Mouse (Mus musculus) heart, postnatal 10 days (tissue): Measurements from ENCODE around the gene Ngef. TPM values are rescaled to one million over a fixed set of nuclear protein-coding genes. Genes with fewer than 3 reads are reported as not detected.

ENCODE experiments used
- DNase-seq, 2 experiments: peaks; one replicate each; pipeline ENCODE4 v3.0.0; 2021
- intact Hi-C: fragments of 180-260 bp; cut with DNase I; formaldehyde crosslinking; loops from one replicate; pipeline ENCODE4 v1.15.1; 2025
- total RNA-seq, 2 experiments: library from RNA; stranded (reverse); gene quantifications; 2 replicates each; pipeline ENCODE4 v1.2.3; 2021

Gene Ngef
- total RNA-seq, 2 experiments from 2014 or later, result 0.32 to 0.36 TPM

- no peak for DNase-seq
- intact Hi-C loops, result no loop called here
These were observed 409 bp downstream of the Ngef start for GRCm38 (mm10) chr1:87573261-87573660.

GRCm38 (mm10) chr1:87568398-87568797, 5.3 kb downstream of the Ngef start:
- intact Hi-C loops, result no loop called here
- no peak for DNase-seq

DNA sequence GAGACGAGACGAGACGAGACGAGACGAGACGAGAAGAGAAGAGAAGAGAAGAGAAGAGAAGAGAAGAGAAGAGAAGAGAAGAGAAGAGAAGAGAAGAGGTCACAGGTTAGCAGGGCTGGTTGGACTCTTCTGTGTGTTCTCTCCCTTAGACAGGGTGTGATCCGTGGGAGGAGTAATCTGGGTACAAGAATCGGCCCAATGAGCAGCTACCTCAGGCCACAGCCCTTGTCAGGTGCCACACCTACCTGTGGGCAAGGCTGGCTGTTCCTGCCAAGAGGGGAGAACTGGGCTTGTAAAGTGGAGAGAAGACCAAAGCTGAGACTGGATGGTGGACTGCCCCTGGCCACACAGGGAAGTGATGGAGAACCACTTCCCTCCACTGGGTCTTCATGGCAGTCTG, 7.9 kb downstream of the Ngef start:
- DNase-seq, result no peak
- intact Hi-C loops, result no loop called here

DNA sequence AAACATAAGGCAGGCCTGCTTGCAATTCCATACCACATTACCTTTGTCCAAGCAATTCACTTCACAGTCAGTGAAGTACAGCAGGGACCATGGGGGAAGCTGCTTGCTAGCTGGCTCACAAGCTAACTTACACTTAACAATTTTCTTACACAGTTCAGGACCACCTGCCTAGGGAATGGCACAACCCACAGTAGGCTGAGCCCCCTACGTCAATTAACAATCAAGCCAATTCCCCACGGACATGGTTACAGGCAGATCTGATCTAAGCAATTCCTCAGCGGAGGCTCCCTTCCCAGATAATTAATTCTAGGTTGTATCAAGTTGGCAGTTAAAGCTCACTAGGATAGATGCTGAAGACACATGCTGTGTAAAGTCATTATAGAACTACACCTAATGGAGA, 10.7 kb downstream of the Ngef start:
- intact Hi-C loops, result no loop called here
- DNase-seq, result no peak

DNA sequence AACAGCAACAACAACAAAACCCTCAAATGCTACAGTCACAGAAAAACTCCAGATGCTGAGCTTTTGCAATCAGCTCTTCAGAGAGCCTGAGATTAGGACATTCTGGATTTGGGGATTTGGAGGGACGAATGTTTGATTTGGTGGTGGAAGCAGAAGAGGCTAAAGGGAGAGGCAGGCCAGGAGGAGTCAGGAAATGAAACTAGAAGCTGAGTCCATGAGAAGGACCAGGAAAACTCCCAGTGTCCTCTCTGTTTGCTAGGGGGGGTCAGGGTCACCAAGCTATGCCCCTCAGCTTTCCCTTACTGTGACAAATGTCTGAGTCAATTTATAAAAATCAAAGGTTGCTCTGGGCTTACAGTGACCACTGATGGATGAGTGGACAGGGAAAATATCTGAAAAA, 20.1 kb downstream of the Ngef start:
- DNase-seq, result no peak
- intact Hi-C loops, result no loop called here

GRCm38 (mm10) chr1:87551008-87551407, 22.7 kb downstream of the Ngef start:
- intact Hi-C loops, result no loop called here
- no peak for DNase-seq

DNA sequence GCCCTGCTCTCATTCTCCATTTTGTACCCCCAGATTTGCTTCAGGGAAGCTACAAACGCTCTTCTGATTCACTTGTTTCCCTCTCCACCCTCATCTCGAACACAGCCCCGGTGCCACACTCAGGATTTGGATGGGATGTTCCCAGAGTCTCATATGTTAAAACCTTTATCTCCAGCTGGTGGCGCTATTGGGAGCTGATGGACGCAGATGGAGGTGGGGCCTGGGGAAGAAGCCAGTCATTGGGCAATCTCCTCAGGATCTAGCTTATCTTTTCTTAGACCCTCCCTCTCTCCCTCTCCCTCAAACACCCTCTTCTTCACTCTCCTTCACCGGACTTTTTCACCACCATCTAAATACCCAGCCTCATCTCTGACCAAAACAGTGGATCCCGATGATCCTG, 32.1 kb downstream of the Ngef start:
- intact Hi-C loops, result no loop called here
- peak in 1 of 2 experiments; percentile 20 for DNase-seq

- intact Hi-C loops, result no loop called here
- no peak for DNase-seq
These were observed 36.7 kb downstream of the Ngef start for GRCm38 (mm10) chr1:87537008-87537407.

GRCm38 (mm10) chr1:87534118-87534517, 39.6 kb downstream of the Ngef start:
- intact Hi-C loops, result no loop called here
- no peak for DNase-seq

DNA sequence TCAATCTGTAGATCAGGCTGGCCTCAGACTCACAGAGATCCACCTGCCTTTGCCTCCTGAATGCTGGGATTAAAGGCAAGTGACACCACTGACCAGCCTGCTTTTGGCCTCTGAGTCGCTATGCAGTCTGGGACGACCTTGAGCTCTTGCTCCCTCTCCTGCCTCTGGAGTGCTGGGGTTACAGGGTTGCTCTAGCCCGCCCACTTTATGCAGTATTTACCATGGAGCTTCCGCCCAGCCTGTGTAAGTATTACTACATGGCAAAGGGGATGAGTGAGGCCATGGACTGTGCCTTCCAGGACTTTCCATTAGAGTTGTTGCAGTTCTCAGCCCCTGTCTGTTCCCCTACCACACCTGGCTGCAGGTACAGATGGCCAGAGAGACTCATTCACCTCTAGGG, 41.3 kb downstream of the Ngef start:
- intact Hi-C loops, result no loop called here
- no peak for DNase-seq

DNA sequence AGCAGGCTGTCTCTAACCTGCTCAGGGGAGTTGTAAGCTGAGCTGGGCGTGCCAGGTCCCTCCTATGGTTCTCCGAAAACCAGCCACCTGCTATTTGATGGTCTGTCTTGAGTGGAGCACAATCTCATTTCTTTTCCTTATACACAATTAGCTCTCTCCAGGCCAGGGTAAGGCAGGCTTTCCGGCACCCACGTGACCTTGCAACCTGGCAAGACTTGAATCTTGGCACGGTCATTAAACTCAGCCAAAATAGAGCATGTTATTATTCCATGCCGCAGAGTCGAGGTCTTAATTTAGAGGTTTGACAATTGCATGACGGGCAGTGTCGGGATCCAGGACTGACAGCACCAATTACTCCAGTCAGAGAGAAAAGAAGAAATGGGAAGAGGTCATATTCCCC, 46.5 kb downstream of the Ngef start:
- peak; percentile 46 to 47 for DNase-seq
- intact Hi-C loops, result no loop called here

- DNase-seq, result no peak
- intact Hi-C loops, result no loop called here
These were observed 48.6 kb downstream of the Ngef start for GRCm38 (mm10) chr1:87525041-87525440.

DNA sequence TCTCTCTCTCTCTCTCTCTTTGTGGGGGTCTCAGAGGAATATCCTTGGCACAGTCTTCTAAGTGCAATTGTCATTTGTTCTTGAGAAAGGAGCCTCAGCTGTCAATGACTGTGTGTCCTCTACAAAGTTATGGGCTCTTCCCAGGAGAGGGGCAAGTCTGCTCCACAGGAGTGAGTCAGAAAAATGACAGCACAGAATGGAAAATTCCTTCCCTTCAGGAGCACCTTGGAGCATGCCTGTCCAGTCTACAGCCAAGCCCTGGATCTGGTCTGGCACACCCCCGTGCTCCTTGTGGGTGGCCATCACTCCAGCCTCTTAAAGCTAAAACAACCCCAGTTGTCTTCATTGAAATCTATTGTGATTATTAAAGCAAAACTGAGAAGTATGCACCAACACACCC, 52.1 kb downstream of the Ngef start:
- intact Hi-C loops, result no loop called here
- no peak for DNase-seq

DNA sequence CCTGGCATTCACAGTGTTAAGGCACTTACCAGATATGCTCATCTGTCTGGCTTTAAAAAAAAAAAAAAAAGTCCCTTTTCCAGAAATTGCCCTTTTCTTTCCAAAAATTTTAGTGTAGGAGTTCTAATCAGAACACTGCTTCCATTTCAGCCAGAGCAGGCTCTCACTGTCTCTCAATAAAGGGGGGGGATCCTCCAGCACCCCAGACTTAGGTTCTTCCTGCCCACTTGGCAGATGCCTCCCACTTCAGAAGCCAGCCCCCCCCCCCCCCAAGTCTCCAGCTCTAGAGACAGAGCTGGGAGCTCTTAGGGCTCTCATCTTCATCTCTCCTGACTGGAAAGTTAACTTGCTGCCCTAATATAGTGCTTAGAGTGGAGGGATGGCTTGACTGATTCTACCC, 53.2 kb downstream of the Ngef start:
- intact Hi-C loops, result no loop called here
- no peak for DNase-seq

DNA sequence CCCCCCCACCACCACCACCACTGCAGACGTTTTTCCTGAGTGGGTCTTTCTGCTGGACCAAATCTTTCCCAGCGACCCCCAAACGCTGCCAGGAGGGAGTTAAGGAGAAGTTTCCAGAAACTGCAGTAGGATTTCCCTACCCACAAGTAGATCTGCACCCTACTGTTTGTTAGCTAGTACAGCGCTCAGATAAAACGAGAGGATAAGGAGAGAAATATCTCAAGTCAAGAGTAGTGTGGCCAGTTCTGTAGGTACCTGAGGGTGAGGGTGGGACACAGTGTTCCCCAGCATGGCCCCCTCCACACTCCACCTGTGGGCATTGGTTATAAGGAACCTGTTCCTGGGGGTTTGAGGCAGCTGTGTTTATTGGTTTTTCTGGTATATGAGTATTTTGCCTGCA, 62.8 kb downstream of the Ngef start:
- DNase-seq, result no peak
- intact Hi-C loops, result no loop called here

- intact Hi-C loops, result no loop called here
- DNase-seq, result peak; percentile 36 to 41
These were observed 63.4 kb downstream of the Ngef start for GRCm38 (mm10) chr1:87510166-87510691.

- intact Hi-C loops, result no loop called here
These were observed 64.0 kb downstream of the Ngef start, which contains the start of gene Neu2 for GRCm38 (mm10) chr1:87509561-87510165. Gene Neu2 (plus strand): TSS chr1:87509889.

GRCm38 (mm10) chr1:87508591-87509560, 64.8 kb downstream of the Ngef start:
- no peak for DNase-seq
- intact Hi-C loops, result no loop called here

More at GRCm38 (mm10) chr1:87509561-87510165, 64.0 kb downstream of the Ngef start, which contains the start of gene Neu2:
- peak in 1 of 2 experiments; percentile 26 for DNase-seq

- intact Hi-C loops, result no loop called here
- DNase-seq, result no peak
These were observed 65.8 kb downstream of the Ngef start for GRCm38 (mm10) chr1:87507857-87508256.

DNA sequence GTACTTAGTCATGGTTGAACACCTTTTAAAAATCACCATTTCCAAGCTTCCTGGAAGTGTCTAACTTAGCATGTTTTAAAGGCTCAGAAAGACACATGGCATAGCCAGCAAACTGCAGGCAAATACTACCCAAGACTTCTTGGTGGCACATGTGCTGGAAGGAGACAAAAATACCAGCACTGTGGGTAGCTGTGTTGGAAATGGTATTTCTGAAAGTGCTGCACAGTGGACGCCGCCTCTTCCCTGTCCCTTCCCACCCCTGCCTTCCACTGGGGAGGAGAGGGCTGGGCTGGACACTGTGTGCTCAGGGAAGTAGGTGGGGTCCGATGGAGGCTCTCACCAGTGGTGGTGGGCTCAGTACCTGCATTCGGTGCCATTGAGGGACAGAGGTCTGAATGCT, 68.1 kb downstream of the Ngef start:
- DNase-seq, result no peak
- intact Hi-C loops, result no loop called here

DNA sequence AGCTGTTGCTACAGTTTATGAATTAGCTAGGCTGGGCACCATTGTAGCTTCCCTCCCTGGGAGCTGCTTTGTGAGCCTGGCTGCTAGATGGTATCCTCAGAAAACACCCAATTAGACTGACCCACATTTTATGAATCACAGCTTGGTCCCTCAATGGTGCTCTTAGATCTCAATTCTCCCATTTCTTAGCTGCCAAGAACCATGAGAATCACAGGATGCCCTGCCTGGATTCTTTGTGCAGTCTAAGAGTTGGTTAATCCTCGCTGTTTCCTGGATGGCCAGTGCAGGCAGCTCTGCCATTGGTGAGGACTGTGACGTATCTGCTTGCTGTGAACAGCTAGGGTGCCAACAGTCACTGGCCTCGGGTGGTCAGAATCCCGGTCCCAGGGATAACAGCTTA, 80.1 kb downstream of the Ngef start:
- intact Hi-C loops, result no loop called here
- no peak for DNase-seq

- intact Hi-C loops, result no loop called here
- DNase-seq, result no peak
These were observed 81.4 kb downstream of the Ngef start for GRCm38 (mm10) chr1:87492285-87492684.
